Mouse (Mus musculus): Measurements from ENCODE around the gene Slc16a5.
"Not testable (repeated sequence)": the region's sequence is repeated elsewhere in the genome, so short reads cannot be mapped to it uniquely, and the experiment has no call there.

Gene Slc16a5

DNA sequence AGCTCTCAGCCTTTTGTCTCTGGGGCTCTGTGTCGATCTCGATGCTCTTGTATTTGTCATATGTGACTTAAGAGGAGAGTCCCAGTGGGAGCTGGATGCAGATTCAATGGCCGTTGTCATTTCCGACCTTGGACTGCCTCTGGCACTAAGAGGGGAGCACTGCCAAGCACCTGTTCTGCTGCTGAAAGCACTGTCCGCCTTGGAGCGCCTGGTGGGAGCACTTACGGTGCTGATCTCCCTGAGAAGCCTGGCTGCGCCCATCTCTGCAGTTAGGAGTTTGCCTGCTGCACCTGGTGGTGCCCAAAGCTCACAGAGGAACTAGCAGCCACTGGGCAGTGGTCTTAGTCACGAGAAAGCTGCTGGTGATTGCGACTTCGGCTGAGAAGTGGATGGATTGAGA, 21.0 kb downstream of the Slc16a5 start:
- no peak for DNase-seq

DNA sequence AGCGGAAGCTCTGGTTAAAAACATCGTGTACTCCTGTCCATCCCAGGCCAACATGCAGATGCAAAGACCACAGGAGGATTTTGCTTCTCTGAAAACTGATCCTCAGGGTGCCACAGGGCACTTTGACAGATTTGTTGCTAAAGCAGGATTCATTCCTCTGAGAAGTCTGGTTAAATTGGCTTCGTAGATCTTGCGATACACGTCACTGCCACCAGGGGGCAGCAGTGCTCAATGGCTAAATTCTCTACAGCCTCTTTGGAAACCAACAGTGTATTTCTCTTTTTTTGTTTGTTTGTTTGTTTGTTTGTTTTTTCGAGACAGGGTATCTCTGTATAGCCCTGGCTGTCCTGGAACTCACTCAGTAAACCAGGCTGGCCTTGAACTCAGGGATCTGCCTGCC, 21.5 kb downstream of the Slc16a5 start:
- peak; percentile 75 for DNase-seq

DNA sequence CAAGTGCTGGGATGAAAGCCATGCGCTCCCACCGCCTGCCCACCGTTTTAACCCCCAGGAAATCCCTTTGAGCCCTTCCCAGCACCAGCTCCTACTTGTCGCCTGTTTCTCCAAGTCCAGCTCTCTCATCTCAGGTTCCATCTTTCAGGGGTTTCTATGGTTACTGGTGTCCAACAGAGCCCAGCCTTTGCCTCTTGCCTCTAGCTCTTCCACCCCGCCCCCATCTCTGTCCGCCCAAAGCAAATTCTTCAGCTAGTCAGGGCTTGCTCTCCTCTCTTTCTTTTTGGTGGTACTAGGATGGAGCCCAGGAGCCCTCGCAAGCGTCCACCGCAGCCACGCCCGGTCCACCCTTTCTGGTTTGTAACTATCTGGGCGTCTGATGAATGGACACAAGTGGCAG, 22.9 kb downstream of the Slc16a5 start:
- DNase-seq: no peak

DNA sequence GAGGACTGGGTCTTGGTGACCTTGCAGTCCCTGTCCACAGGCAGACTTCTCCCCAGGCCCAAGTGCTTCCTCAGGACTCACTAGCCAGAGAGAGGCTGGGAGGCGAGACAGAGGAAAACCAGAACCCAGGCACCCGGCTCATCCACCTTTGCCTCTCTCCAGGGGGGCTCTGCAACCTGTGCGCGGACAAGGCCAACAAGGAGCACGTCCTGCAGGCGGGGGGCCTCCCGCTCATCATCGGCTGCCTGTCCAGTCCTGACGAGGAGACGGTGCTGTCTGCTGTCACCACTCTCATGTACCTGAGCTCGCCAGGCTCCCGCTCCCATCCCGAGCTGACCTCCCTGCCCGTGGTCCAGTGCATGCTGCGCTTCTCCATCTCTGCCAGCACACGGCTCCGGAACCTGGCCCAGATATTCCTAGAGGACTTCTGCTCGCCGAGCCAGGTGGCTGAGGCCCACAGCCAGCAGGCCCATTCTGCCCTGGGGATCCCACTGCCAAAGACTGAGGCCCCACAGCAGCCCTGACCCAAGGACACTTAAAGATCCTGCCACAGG, 26.4 kb downstream of the Slc16a5 start:
- no peak for DNase-seq

DNA sequence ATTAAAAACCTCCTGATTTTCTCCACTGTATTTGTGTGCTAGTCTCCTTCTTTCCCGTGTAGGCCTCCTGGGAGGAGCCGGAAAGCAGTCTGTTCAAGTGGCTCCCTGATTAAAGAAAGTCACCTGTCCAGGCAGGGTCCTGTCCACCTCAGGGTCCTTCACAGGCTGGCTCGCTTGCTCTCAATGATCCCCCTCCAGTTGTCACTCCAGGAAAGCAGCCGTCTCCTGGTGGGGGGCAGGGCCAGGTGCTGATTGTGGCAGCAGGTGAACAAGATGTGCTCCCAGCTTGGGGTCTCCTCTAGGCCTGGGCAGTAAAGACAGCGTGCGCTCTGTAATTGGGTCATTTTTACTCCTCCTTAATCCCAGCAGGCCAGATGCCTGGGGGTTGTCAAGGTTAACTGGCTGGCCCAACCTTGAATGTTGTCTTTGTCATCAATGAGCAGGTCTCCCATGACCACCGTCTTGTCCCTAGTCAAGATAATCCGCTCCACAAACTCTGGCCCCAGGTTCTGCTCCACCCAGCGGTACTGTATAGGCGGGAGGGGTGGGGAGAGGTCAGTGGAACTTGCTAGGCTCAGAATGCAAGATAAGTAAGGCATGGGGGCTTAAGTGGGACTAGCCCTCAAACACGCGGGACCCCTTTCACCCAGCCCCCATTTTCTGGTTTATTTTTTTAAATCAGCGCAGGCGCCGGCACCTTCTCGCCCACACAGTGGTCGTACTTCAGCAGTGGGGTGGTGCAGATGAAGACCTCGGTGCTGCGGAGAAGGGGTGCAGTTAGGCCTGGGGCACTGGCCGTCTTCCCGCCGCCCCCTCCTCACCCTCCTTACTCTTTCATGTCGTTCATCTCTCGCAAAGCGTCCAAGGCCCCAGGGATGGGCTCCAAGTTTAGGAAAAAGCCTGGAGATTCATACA, 28.4 kb downstream of the Slc16a5 start:
- DNase-seq: no peak

DNA sequence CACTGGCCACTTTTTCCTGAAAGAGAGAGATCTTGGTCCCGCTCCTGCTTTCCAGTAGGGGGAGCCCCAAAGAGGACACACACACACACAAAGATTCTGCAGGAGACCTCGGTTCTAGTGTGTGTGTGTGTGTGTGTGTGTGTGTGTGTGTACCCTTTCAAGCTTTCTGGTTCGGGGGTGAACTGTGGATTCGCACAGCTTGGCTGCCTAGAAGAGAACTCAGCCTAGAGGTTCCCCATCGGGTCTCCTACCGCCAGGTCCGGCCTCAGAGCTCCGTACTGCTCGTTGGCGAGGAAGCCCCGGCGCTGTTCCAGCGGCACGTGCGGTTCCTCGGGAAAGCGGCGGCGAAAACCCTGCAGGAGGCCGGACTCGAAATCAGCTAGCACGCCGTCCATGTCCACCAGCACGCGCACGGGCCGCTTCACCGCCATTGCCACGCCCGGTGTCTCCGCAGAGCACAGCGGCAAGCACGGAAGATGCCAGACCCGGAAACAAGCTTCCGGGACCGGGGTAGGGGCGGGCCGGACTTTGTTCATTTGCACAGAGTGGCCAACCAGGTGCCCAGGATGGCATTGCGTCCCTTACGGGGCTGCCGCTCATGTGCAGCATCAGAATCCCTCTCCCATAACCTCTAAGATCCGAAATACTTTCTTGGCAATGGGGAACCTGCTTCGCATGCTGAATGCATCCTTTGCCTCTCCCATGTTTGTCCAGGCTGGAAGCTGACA, 29.2 kb downstream of the Slc16a5 start, which contains the start of gene Nt5c:
Gene Nt5c, minus strand, starts transcription at position 507 of the 728 bp plus-strand sequence.
- DNase-seq: peak; percentile 87

DNA sequence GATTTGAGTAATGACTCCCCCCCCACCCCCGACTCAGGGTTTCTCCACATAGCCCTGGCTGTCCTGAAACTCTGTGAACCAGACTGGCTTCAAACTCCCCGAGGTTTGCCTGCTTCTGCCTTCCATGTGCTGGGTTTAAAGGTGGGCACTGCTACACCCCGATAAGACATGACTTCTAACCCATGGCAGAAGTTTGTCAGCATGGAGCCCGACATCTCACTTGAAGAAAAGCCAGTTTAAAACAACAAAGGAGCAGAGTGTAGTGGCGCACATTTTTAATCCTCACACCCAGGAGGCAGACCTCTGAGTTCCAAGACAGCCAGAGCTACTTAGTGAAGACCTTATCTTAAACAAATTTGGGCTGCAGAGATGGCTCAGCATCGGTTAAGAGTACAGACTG, 30.1 kb downstream of the Slc16a5 start:
- DNase-seq: no peak

DNA sequence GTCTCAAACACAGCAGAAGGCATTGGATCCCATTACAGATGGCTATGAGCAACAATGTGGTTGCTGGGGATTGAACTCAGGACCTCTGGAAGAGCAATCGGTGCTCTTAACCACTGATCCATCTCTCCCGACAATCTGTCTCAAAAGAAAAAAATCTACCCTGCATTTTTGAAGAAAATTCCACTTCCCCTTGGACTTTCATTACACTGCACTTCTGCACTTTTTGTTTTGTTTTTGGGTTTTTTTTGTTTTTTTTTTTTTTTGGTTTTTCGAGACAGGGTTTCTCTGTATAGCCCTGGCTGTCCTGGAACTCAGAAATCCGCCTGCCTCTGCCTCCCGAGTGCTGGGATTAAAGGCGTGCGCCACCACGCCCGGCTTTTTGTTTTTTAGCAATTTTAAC, 34.3 kb downstream of the Slc16a5 start:
- DNase-seq: not testable (repeated sequence)

DNA sequence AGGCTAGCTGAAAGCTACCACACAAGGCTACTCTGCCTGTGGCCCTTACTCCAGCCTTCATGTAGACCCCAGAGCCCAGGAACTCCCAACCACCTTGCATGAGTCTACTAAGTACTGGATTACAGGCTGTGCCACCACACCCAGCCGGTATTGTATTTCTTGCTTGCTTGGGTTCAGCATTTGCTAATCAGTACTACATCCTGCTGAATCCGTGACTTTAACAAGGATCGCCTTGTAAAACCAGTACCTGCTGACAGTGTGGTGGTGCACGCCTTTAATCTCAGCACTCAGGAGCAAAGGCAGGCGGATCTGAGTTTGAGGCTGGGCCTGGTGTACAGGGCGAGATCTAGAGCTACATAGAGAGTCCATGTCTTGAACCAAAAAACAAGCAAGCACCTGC, 40.4 kb downstream of the Slc16a5 start:
- DNase-seq: no peak

DNA sequence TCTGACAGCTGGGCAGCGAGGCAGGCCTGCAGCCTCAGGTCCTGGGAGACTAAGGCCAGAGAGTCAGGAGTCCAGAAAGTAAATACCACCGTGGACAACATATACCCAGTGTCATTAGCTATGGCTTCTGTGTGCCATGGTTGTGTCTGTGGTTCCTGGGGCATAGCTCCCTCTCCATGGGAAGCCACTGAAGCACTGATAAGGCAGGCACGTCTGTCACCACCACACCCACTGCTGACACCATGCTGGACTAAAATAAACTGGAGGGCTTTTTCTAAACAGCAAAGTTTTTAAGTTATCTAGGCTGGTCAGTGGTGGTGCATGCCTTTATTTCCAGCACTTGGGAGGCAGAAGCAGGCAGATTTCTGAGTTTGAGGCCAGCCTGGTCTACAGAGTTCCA, 44.3 kb downstream of the Slc16a5 start:
- no peak for DNase-seq

DNA sequence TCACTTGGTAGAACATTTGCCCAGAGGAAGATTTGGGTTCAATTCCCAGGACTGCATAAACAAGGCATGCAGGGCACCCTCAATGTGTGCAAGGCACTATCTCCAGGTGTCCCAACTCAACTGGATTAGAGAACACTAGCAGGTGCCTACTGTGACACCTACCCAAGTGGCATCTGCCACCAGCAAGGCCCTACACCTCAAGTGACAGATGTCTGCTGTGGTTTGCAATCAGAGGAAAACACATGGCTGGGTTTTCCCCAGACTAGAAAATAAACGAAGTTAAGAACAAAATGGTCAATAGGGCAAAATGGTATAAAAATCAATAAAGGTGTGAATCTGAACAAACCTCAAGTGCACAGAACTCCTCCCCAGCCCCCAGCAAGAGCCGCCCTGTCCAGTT, 45.8 kb downstream of the Slc16a5 start:
- no peak for DNase-seq

DNA sequence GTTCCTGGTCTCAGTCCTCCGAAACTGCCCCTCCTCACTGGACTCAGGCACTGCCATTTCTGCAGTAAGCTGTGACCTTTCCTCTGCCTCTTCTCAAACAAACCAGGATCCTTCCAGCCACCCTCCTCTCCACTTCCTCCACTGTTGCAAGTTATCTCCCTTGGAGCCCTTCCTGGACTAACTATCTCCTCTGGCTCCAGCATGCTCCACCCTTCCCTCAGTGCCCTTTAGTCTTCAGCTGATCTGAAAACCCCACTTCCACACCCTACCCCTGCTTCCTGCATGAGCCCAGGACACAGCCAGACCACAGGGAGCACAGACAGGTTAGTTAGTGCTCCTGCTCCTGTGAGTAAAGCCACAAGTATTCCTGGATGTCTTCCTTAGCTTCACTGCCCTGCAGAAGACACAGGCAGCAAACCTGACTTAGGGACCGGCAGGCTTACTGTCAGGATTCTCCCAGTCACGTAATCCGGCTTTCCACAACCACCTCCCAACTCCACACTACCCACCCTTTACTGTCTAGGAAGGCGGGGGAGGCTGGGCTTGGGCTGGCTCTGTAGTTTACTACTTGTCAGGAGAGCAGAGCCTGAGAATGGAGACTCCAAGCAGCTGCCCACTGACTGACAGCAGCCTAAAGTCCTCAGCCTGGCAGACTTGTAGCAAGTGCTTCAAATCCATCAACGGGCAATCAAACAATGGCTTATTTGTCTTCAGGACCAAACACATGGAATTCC, 47.7 kb downstream of the Slc16a5 start:
- DNase-seq: no peak

DNA sequence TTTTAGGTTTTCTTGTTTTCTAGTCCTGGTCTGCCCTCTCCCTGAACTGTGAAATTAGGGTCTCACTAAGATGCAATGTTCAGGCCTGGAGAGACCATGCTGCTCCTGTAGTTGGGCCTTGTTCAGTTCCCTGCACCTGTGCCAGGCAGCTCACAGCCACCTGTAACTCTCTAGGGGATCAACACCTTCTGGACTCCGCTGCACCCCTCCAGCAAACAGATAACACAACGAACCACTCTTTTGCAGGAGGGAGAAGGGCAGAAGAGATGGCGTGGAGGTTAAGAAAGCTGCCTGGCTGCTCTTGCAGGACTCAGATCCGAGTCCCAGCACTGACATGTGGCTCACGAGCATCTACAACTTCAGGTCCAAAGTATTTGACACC, 48.2 kb downstream of the Slc16a5 start:
- no peak for DNase-seq

DNA sequence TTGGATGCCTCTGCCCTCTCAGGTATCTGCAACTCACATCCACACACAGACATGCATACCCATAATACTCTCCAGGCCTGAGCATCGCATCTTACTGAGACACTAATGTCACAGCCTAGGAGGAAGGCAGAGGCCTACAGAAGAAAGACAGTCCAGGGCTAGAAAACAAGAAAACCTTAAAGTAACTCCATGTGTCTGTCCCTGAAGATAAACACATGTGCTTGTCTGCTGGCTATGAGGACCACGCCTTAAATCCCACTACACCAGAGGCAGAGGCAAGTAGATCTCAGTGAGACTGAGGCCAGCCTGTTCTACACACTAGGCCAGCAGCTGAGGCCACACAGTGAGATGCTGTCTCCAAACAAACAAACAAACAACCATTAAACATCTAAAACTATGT, 48.8 kb downstream of the Slc16a5 start:
- no peak for DNase-seq

DNA sequence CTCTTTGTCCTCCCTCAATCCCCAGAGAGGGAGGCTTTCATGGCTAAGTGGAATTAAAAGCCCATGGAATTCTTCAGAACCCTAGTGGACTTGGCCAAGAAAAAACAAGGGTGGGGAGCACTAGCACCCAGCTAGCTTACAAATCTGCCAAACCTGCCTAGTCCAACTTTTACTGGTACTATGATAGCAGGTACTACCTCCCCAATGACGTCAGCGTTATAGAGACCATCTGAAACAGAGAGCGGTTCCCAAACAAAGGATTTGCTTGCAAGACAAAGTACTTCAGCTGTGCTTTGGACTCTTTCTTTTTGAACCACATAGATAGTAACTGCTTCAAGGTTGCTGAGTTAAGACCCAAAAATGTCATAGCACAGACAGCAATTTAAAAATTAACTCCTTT, 49.7 kb downstream of the Slc16a5 start:
- DNase-seq: no peak

DNA sequence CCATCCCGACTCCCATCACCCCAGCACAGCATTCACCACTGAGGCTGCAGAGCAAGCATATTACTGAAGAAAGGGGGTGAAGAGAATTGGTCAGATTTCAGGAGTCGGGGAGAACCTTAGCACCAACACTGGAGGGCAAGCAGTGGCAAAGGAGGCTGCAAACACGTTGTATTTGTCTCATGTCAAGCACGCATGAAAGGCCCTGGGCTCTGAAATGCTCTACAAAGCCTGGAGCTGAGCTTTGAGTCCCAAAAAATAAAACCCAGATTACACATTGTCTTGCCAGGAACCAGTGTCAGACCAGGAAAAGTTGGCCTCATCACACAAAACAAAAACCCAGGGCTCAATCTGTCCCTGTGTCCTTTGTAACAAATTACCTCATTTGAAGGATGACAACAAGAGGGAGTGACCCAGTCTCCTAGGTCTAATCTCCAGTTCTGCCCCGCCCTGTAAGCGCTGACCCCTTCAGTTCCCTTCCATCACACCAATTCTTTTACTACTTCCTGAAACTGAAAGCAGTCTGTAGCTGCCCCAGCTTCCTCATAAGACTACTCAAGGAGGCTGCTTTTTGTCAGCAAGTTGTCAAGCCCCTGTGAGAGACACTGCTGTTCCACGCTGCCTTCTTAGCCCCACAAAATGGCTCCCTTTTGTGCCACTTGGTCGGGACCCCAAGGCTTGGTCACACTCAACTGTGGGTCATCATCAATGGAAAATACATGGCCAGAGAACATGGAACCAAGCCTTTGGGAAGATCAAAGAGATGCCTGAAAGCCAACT, 50.3 kb downstream of the Slc16a5 start:
- DNase-seq: no peak

DNA sequence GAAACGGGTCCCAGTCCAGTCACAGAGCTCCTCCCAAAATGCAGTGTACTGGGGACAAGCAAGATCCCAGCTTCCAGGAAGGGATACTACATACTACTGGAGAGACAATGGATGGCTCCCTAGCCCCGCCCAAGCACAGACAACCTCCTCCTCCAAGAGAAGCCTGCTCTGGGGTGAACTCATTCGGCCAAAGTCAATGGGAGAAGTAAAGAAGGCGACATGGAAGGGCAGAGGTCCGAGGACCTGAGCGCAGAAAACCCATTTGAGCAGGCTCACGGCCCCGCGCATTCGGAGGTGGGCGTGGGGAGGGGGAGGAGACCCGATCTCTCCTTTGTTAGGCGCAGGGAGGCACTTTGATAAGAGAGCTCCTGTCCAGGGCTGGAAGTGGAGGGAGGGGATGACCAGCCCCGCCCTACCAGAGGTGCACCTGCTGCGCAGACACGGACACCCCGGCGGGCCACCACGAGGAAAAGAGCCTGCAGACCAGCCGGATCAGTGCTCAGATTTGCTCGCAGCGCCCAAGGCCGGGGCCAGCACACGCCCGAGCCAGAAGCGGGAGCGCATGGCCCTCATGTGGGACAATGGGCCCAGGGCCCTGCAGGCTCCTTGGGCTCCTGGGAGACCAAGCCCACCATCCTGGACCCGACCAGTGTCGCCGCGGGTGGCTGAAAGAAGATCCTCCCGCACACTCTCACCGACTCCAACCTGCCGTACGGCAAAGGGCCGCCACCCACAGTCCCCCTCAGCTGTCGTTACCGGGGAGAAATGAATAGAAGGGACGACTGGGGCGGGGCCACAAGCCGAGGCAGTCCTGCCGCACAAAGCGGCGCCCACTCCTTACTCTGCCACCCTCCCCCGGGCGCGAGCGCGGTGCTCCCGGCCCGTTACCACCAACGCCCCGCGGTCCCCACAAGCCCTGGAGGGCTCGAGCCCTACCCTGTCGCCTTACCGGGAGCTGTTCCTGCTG, 51.3 kb downstream of the Slc16a5 start:
- peak; percentile 70 for DNase-seq

DNA sequence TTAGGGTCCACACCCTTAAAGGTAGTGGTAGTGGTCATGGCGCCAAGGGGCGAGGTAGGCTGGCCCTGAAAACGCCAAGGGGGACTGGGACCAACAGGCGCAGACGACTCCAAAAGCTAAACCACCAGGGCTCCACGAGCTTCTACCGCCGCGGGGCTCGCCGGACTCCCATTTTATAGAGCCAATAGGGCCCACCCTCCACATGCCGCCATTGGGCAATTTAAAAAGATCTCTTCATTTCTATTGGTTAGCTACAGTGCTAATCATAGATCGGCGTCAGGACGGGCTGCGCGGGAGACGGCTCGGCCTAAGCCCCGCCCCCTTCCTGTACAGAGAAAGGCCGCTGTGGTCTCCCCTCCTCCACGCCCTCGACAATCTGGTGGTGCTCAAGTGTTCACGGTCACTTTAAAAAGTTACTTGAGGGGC, 52.0 kb downstream of the Slc16a5 start, which contains the start of gene Jpt1:
Gene Jpt1, minus strand, starts transcription at position 150 of the 426 bp plus-strand sequence.
- peak; percentile 95 for DNase-seq

DNA sequence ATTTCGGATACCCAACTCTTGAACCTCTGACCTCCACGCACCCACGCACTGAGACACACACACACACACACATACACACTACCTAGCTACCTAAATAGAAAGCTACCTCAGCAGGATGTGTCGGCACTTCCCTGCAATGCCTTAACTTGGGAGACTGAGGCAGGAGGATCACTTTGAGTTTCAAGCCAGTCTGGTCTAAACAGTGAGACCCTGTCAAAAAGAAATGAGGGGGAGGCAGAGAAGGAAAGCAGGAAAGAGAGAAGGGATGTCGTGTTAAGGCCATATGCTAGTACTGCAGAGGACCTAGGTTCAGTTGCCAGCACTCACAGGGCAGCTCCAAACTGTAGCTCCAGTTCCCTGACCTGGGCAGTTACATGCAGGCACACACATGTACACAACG, 52.7 kb downstream of the Slc16a5 start:
- DNase-seq: no peak

DNA sequence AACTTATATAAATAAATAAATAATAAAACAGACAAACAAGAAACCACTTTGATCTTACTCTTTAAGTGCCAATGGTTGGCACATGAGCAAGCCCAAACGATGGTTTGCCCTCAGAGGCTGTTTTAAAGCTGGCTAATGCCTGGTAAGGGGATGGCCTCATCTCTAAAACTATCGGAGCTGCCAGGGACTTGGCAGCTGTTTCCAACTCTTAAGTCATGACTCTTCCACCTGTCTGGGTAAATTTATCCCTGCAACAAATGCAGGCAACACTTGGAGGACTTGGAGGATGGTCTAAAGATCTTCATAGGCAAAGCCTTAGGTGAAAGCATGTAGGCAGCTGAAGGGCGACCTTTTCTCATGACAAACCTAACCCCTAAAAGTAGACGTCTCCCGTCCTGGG, 54.7 kb downstream of the Slc16a5 start:
- DNase-seq: no peak

DNA sequence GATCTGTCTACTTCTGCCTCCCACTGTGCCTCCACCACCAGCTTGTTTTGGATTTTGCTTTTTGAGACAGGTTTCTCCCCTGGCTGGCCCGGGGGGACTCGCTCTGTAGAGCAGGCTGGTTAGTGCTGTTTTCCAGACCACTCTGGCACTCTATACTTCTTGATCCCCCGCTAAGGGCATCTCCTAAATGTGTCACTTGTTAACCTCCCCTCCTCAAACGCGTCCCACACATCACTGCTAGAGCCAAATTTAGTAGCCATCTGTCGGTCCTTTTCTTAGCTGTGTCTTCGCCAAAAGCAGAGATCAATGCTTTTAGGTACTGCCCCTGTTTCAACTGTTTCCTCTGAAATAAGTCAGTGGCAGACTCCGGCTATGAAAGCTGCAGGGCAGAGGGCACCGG, 56.4 kb downstream of the Slc16a5 start:
- DNase-seq: peak; percentile 48

Data from right cerebral cortex, adult 18-20 months (tissue).